Mouse (Mus musculus) liver, embryonic 14.5 days (tissue): Measurements from ENCODE around the gene Dusp10.

Experiments
- CTCF ChIP-seq: IDR thresholded peaks from 2 replicates; pipeline ENCODE4 v1.5.1; 2016; ENCODE audit warnings: antibody characterized with exemption, low read depth, control low read depth
- EP300 ChIP-seq: IDR thresholded peaks from 2 replicates; pipeline ENCODE4 v1.6.1; 2016; ENCODE audit warnings: antibody characterized with exemption, low read depth

- no peak for TF ChIP-seq CTCF
- no peak for TF ChIP-seq EP300
Observed at GRCm38 (mm10) chr1:184066460-184067287, 53.6 kb downstream of the Dusp10 start.
